In genomic region chr17:84943033-84943393, GRCm38 (mm10) we compare ENCODE assay signal across 2 mouse cellular contexts.
TF ChIP-seq lines count a peak whose summit lies in the region.

No protein-coding gene starts in this region.

TF ChIP-seq in MEL, 35 proteins besides CTCF, POLR2A, EP300 and RAD21 (continued from another document):
- TF ChIP-seq POLR2AphosphoS5 (IDR thresholded peaks at IDR 0.05; ENCODE audit: borderline replicate concordance, low read depth, low read length) = no peak
- no peak for TF ChIP-seq MAFK (IDR thresholded peaks at IDR 0.05; ENCODE audit: borderline replicate concordance, low read depth, low read length)
- no peak for TF ChIP-seq BHLHE40 (IDR thresholded peaks at IDR 0.05; ENCODE audit: borderline replicate concordance, low read depth, low read length)
- TF ChIP-seq UBTF (IDR thresholded peaks at IDR 0.05; ENCODE audit: borderline replicate concordance, insufficient read depth, low read depth, low read length) = no peak
- no peak for TF ChIP-seq MAZ (IDR thresholded peaks at IDR 0.05; ENCODE audit: low read depth, low read length)
- TF ChIP-seq E2F4 (IDR thresholded peaks at IDR 0.05; ENCODE audit: borderline replicate concordance, low read depth, low read length) = no peak
- no peak for TF ChIP-seq SMC3 (IDR thresholded peaks at IDR 0.05; ENCODE audit: low read depth, low read length)
- TF ChIP-seq MYB (IDR thresholded peaks at IDR 0.05; ENCODE audit: low read depth, low read length) = no peak
- no peak for TF ChIP-seq HCFC1 (IDR thresholded peaks at IDR 0.05; ENCODE audit: low read depth, low read length)
- no peak for TF ChIP-seq TAL1 (IDR thresholded peaks at IDR 0.05; ENCODE audit: low read length)
- no peak for TF ChIP-seq POLR2AphosphoS2 (IDR thresholded peaks at IDR 0.05; ENCODE audit: low read length)
- no peak for TF ChIP-seq TCF12 (IDR thresholded peaks at IDR 0.05; ENCODE audit: low read depth, low read length)
- TF ChIP-seq ZNF384 (IDR thresholded peaks at IDR 0.05; ENCODE audit: low read depth, low read length) = no peak; the same call in none of the 2 replicates

TF ChIP-seq in myocyte, 11 proteins besides CTCF, POLR2A, EP300 and RAD21 (continued from another document):
- TF ChIP-seq REST (IDR thresholded peaks at IDR 0.05; ENCODE audit: insufficient read depth, insufficient read length) (no peak), SRF (IDR thresholded peaks at IDR 0.05; ENCODE audit: control insufficient read depth, insufficient read length, low read depth) (no peak), TCF12 (IDR thresholded peaks at IDR 0.05; ENCODE audit: insufficient read depth, poor library complexity, severe bottlenecking) (no peak), E2F4 (IDR thresholded peaks at IDR 0.05; ENCODE audit: insufficient read depth) (no peak), MAX (IDR thresholded peaks at IDR 0.05; ENCODE audit: low read depth) (no peak), POLR2AphosphoS2 (IDR thresholded peaks at IDR 0.05; ENCODE audit: insufficient read length, low read depth) (no peak), MYOG (IDR thresholded peaks at IDR 0.05; ENCODE audit: control insufficient read depth in 1 of 3, insufficient read depth in 1 of 3, insufficient read length in 2 of 3, low read depth in 2 of 3) (no peak)
